Mouse (Mus musculus): ENCODE results near the gene Spata22. TPM values are rescaled to one million over a fixed set of nuclear protein-coding genes. Genes with fewer than 3 reads are reported as not detected.
"Not testable (repeated sequence)": the region's sequence is repeated elsewhere in the genome, so short reads cannot be mapped to it uniquely, and the experiment has no call there.

Spata22 gene
- not detected in 2 replicates for polyA plus RNA-seq (2016; fragmentation: Nextera tagmentation; extraction: Ambion mirVana)

GRCm38 (mm10) chr11:73329442-73329841, at the start of gene Spata22, which contains the start of the genes Aspa and Gm49340:
TSS of gene Spata22 (plus strand) at chr11:73329741.
TSS of gene Aspa (minus strand) at chr11:73329596.
TSS of gene Gm49340 (plus strand) at chr11:73329741.
- Histone ChIP-seq H3K9ac (no peak within 1 kb of the TSS), H3K36me3 (no peaks in the 10 kb centered on the region), H3K27me3 (replicated peaks) (no peaks in the 10 kb centered on the region), H3K4me3 (no peak within 1 kb of the TSS), H3K4me2 (replicated peaks) (no peak within 1 kb of the TSS), H3K9me3 (no peaks in the 10 kb centered on the region; the same call in 1 of the 2 replicates), H3K27ac (no peak within 1 kb of the TSS), H3K4me1 (no peaks in the 10 kb centered on the region)
- no peak for ATAC-seq (ENCODE audit: low FRiP score, low read depth)
- WGBS, result 80% methylated on average over 27 of the region's 27 CpGs

GRCm38 (mm10) chr11:73280710-73281109, 48.8 kb upstream of the Spata22 start:
- Histone ChIP-seq H3K9me3 (no peaks in the 10 kb centered on the region), H3K27ac (no peak overlapping the region), H3K9ac (no peak overlapping the region), H3K27me3 (replicated peaks) (no peaks in the 10 kb centered on the region), H3K4me1 (no peaks in the 10 kb centered on the region), H3K36me3 (no peaks in the 10 kb centered on the region), H3K4me2 (replicated peaks) (no peak overlapping the region), H3K4me3 (no peak overlapping the region)
- ATAC-seq (ENCODE audit: low FRiP score, low read depth), result no peak
- 50% methylated on average over 5 of the region's 5 CpGs for whole genome bisulfite sequencing

DNA sequence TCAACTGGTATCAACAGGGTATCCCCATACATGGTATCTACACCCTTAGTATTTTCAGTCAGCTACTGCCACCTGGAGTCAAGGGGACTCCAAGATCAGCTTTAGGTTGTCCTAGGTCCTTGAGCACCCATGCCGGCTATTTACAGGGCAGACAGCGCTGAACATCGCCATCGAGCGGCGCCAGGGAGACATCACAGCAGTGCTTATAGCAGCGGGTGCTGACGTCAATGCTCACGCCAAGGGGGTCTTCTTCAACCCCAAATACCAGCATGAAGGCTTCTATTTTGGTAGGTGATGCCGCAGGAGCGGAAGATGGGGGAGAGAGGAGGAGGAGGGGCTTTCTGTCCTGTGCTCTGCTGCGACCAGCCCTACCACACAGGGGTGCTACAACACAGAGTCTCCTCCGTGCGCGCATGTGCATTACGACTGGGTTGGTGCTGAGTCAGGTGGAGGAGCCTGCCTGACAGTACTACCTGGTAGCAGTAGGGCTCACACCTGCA, 48.0 kb upstream of the Spata22 start:
- no peaks in the 10 kb centered on the region for H3K4me1 ChIP-seq
- peak overlapping the region; percentile 32 for H3K4me3 ChIP-seq
- H3K4me2 ChIP-seq (replicated peaks), result peak overlapping the region; percentile 57
- ATAC-seq (ENCODE audit: low FRiP score, low read depth), result peak; percentile 76
- peak overlapping the region; percentile 38 for H3K9ac ChIP-seq
- no peaks in the 10 kb centered on the region for H3K9me3 ChIP-seq
- no peaks in the 10 kb centered on the region for H3K36me3 ChIP-seq
- 2% methylated on average over 16 of the region's 16 CpGs for WGBS
- H3K27me3 ChIP-seq (replicated peaks), result no peaks in the 10 kb centered on the region
- H3K27ac ChIP-seq, result no peak overlapping the region

DNA sequence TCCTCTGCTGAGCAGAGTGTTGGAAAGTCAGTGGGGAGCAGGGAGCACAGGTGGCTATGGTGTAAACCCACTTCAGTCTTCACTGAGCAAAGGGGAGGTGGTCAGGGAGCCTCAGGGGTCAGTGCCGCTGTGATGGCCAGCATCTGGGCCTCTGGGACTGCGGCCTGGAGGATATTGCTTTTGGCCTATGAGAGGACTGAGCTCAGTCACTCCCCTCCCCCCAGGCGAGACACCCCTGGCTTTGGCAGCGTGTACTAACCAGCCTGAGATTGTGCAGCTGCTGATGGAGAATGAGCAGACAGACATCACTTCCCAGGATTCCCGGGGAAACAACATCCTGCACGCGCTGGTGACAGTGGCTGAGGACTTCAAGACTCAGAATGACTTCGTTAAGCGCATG, 46.2 kb upstream of the Spata22 start:
- H3K9me3 ChIP-seq, result no peaks in the 10 kb centered on the region
- H3K27ac ChIP-seq, result no peak overlapping the region
- H3K4me1 ChIP-seq, result no peaks in the 10 kb centered on the region
- H3K27me3 ChIP-seq (replicated peaks), result no peaks in the 10 kb centered on the region
- H3K9ac ChIP-seq, result no peak overlapping the region
- H3K36me3 ChIP-seq, result no peaks in the 10 kb centered on the region
- H3K4me2 ChIP-seq (replicated peaks), result no peak overlapping the region
- no peak for ATAC-seq (ENCODE audit: low FRiP score, low read depth)
- WGBS, result 83% methylated on average over 9 of the region's 9 CpGs
- no peak overlapping the region for H3K4me3 ChIP-seq

- WGBS, result 42% methylated on average over 1 of the region's 1 CpGs
- Histone ChIP-seq H3K4me2 (replicated peaks) (no peak overlapping the region), H3K36me3 (no peaks in the 10 kb centered on the region), H3K27ac (no peak overlapping the region), H3K27me3 (replicated peaks) (no peaks in the 10 kb centered on the region), H3K9me3 (no peaks in the 10 kb centered on the region), H3K4me3 (no peak overlapping the region), H3K4me1 (no peaks in the 10 kb centered on the region), H3K9ac (no peak overlapping the region)
- ATAC-seq (ENCODE audit: low FRiP score, low read depth), result no peak
Observed at GRCm38 (mm10) chr11:73283926-73284325, 45.6 kb upstream of the Spata22 start.

GRCm38 (mm10) chr11:73284351-73284750, 45.2 kb upstream of the Spata22 start:
- no peak for ATAC-seq (ENCODE audit: low FRiP score, low read depth)
- H3K36me3 ChIP-seq, result no peaks in the 10 kb centered on the region
- H3K9me3 ChIP-seq, result no peaks in the 10 kb centered on the region
- no peaks in the 10 kb centered on the region for H3K4me1 ChIP-seq
- no peak overlapping the region for H3K27ac ChIP-seq
- H3K9ac ChIP-seq, result no peak overlapping the region
- H3K27me3 ChIP-seq (replicated peaks), result no peaks in the 10 kb centered on the region
- no peak overlapping the region for H3K4me2 ChIP-seq (replicated peaks)
- H3K4me3 ChIP-seq, result no peak overlapping the region

DNA sequence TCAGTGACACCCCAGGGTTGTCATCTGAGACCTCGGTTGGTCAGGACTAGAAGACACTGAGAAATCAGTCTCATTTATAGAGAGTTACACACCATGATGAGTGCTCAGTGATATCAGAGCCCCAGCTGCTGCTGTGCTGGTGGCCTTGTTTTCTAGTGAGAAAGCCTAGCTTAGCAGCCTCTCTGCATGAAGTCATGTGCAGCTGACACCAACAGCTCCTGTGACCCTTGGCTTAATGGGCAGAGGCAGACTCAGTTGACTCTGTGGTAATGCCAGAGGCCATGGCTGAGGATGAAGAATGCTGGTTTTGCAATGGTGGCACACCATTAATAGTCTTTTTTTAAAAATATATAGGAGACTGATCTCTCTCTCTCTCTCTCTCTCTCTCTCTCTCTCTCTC, 39.9 kb upstream of the Spata22 start:
- Histone ChIP-seq H3K4me2 (replicated peaks) (no peak overlapping the region), H3K36me3 (no peaks in the 10 kb centered on the region), H3K4me1 (no peaks in the 10 kb centered on the region), H3K9me3 (no peaks in the 10 kb centered on the region), H3K27me3 (replicated peaks) (no peaks in the 10 kb centered on the region), H3K4me3 (no peak overlapping the region), H3K9ac (no peak overlapping the region), H3K27ac (no peak overlapping the region)
- WGBS, result 82% methylated on average over 1 of the region's 1 CpGs
- ATAC-seq (ENCODE audit: low FRiP score, low read depth), result no peak

GRCm38 (mm10) chr11:73303123-73303522, 26.4 kb upstream of the Spata22 start:
- H3K4me3 ChIP-seq, result no peak overlapping the region
- no peak overlapping the region for H3K4me2 ChIP-seq (replicated peaks)
- H3K36me3 ChIP-seq, result no peaks in the 10 kb centered on the region
- no peaks in the 10 kb centered on the region for H3K9me3 ChIP-seq
- WGBS, result 44% methylated on average over 2 of the region's 2 CpGs
- H3K27me3 ChIP-seq (replicated peaks), result no peaks in the 10 kb centered on the region
- H3K27ac ChIP-seq, result no peak overlapping the region
- ATAC-seq (ENCODE audit: low FRiP score, low read depth), result no peak
- H3K4me1 ChIP-seq, result no peaks in the 10 kb centered on the region
- no peak overlapping the region for H3K9ac ChIP-seq

DNA sequence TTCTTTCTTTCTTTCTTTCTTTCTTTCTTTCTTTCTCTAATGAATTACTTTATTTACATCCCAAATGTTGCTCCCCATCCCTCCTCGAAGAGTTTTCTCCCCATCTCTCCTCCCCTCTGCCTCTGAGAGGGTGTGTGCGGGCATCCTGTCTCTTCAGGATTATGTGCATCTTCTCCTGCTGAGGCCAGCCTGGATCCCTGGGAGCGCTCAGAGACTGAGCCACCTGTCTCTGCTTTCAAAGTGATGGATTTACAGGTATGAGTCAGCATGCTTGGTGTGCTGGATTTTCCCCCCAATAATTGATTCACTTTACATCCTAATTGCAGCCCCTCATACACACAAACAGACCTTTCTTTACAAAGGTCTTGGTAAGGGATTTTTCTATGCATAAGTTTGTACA, 13.6 kb upstream of the Spata22 start:
- Histone ChIP-seq H3K27ac (no peak overlapping the region), H3K27me3 (replicated peaks) (no peaks in the 10 kb centered on the region), H3K4me1 (no peaks in the 10 kb centered on the region), H3K9me3 (no peaks in the 10 kb centered on the region), H3K4me2 (replicated peaks) (no peak overlapping the region), H3K4me3 (no peak overlapping the region), H3K9ac (no peak overlapping the region), H3K36me3 (no peaks in the 10 kb centered on the region)
- WGBS, result 43% methylated on average over 3 of the region's 3 CpGs
- no peak for ATAC-seq (ENCODE audit: low FRiP score, low read depth)

DNA sequence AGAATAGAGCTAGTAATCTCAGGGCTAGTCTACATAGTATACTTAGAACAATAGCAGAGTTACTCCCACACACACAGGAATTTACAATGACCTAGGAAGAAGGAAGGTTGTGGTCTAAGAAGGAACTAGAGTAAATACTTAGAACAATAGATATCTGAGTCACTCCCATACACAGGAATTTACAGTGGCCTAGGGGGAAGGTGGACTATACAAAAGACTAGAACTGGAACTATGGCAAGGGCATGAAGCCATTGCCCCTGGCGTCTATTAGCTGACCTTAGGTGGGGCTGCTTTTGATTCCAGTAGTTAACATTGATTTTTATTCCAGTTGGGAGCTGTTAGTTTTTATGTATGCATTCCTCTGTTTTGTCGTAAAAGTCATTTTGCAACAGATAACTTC, 11.0 kb upstream of the Spata22 start:
- H3K36me3 ChIP-seq; H3K4me3 ChIP-seq; H3K4me1 ChIP-seq; H3K27me3 ChIP-seq (replicated peaks); ATAC-seq (ENCODE audit: low FRiP score, low read depth); H3K9me3 ChIP-seq; H3K27ac ChIP-seq; H3K4me2 ChIP-seq (replicated peaks); H3K9ac ChIP-seq: not testable (repeated sequence)
- WGBS, result 79% methylated on average over 2 of the region's 2 CpGs

DNA sequence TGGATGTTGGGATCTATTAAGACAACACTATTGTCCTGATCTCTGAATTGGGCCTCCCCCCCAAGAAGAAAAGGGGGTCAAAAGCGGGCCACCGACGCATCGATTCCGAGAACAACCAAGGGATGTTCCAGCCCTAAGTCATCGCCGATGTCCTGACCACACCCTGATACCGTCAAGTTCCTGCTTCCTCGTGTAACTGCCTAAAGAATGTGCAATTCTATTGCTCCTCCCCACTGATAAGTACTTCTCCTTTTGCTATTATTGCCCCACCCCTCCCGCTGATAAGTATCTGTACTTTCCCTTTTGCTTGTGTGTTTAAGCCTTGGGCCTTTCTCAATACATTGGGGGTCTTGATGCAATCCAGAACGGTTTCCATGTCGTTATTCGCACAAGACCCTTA, 8.5 kb upstream of the Spata22 start:
- not testable (repeated sequence) for H3K9ac ChIP-seq; H3K4me1 ChIP-seq; H3K4me3 ChIP-seq; H3K4me2 ChIP-seq (replicated peaks); ATAC-seq (ENCODE audit: low FRiP score, low read depth); H3K36me3 ChIP-seq; H3K27ac ChIP-seq; H3K27me3 ChIP-seq (replicated peaks); H3K9me3 ChIP-seq
- WGBS, result 93% methylated on average over 13 of the region's 13 CpGs

- Histone ChIP-seq H3K9ac (no peak overlapping the region), H3K4me3 (no peak overlapping the region), H3K27me3 (replicated peaks) (no peaks in the 10 kb centered on the region), H3K9me3 (no peaks in the 10 kb centered on the region), H3K36me3 (no peaks in the 10 kb centered on the region), H3K4me2 (replicated peaks) (no peak overlapping the region), H3K4me1 (no peaks in the 10 kb centered on the region), H3K27ac (no peak overlapping the region)
- 78% methylated on average over 9 of the region's 9 CpGs for WGBS
- ATAC-seq (ENCODE audit: low FRiP score, low read depth), result no peak
Observed at GRCm38 (mm10) chr11:73323906-73324830, 5.4 kb upstream of the Spata22 start.

- ATAC-seq (ENCODE audit: low FRiP score, low read depth), result no peak
- WGBS, result 66% methylated on average over 12 of the region's 12 CpGs
- Histone ChIP-seq H3K4me2 (replicated peaks) (no peak overlapping the region), H3K9ac (no peak overlapping the region), H3K9me3 (no peaks in the 10 kb centered on the region; the same call in 1 of the 2 replicates), H3K27ac (no peak overlapping the region), H3K4me1 (no peaks in the 10 kb centered on the region), H3K27me3 (replicated peaks) (no peaks in the 10 kb centered on the region), H3K36me3 (no peaks in the 10 kb centered on the region), H3K4me3 (no peak overlapping the region)
Observed at GRCm38 (mm10) chr11:73326485-73326886, 3.1 kb upstream of the Spata22 start.
